Mouse (Mus musculus) thymus, postnatal 0 days (tissue): ENCODE measurements around the gene Tspan17. TPM values are rescaled to one million over a fixed set of nuclear protein-coding genes. Genes with fewer than 3 reads are reported as not detected.
"Not testable (repeated sequence)": the region's sequence is repeated elsewhere in the genome, so short reads cannot be mapped to it uniquely, and the experiment has no call there.

Source experiments
- DNase-seq: peaks from one replicate; pipeline ENCODE4 v3.0.0-alpha.2; 2015; ENCODE audit warnings: low spot score
- polyA plus RNA-seq: library from polyadenylated mRNA; unstranded; fragments of >200 nt; fragmentation: Nextera tagmentation; extraction: Ambion mirVana; gene quantifications from 2 replicates; pipeline ENCODE4 v1.2.1, GENCODE M21; 2015

Tspan17 gene
- polyA plus RNA-seq, 1 experiment from 2014 or later: 4.4 TPM

DNA sequence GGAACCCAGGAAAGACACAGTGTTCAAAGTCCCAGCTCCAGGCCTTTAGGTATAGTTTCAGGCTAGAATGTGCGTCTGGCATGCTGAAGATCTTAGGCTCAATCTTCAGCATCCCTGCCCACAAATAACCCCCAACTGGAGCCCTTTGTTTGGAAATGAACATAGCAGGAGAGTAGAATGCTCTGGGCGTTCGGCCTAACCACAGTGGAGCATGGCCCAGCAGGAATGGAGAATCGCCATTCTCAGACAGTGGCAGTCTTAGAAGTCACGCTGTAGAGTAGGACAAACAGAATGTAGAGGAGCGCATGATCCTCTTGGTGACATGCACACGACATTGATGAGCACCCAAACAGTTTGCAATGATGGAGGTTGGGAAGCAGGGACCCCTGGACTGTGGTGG is 28.3 kb upstream of the Tspan17 start:
- no peak for DNase-seq

GRCm38 (mm10) chr13:54765281-54766191 is 23.6 kb upstream of the Tspan17 start:
- no peak for DNase-seq

GRCm38 (mm10) chr13:54766192-54766768 is 22.9 kb upstream of the Tspan17 start, which contains the start of gene Sncb:
TSS of gene Sncb (minus strand) at chr13:54766595.
- peak; percentile 62 for DNase-seq

DNA sequence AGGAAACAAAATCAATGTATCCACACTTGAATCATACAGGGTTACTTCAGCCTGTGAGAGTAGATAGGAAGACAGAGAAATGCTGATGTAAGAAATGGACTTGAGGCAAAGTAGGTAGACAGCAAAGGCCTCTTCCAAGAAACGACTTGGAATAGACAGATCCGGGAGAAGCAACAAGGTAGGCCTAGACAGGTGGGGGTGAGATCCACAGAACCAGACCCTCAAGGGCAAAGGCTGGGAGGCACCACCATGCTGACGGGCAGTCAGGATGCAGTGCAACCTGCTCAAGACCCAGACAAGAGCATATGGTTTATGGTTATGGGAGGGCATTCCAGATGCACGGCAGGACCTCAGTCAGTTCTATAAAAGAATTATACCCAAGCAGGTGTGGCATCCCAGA is 22.2 kb upstream of the Tspan17 start:
- DNase-seq: no peak

DNA sequence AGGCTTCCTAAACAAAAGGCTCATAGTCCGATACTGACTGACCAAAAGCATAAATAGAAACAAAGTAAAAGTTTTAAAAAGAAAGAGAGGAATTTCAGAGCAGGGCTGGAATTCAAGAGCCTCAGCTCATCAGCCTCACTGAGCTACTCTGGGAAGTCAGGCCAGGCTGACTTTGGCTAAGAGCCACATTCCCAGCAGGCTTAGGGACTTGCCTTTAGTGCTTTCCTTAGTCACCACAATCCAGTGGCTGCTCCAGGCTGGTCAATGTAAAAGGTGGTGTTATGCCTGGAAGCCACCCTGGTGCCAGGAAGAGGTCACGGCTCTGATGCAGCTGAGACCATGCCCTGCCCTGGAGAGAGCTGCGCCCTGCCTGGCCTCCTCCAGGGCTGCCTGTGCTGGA is 8.6 kb upstream of the Tspan17 start:
- DNase-seq: no peak

- no peak for DNase-seq
Observed at GRCm38 (mm10) chr13:54781086-54781485, 8.1 kb upstream of the Tspan17 start.

DNA sequence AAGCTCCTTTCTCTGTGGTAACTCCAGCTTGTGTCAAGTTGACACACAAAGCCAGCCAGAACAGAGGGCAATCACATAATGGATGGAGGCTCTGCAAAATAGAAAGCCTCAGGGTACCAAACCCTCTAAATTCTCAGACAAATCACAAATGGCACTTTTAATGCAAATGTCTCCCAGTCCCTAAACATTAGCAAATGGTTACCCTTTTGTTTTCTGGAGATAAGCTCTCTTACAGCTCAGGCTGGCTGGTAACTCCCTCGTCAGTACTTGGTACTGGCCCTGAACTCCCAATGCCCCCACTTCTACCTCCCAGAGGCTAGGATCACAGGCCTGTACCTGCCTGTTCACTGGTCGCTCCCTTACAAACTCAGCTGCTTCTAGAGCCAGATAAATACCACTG is 5.9 kb upstream of the Tspan17 start:
- DNase-seq: no peak

- DNase-seq: no peak
Observed at GRCm38 (mm10) chr13:54783698-54784097, 5.5 kb upstream of the Tspan17 start, which contains the start of gene Eif4e1b. TSS of gene Eif4e1b (plus strand) at chr13:54783998.

DNA sequence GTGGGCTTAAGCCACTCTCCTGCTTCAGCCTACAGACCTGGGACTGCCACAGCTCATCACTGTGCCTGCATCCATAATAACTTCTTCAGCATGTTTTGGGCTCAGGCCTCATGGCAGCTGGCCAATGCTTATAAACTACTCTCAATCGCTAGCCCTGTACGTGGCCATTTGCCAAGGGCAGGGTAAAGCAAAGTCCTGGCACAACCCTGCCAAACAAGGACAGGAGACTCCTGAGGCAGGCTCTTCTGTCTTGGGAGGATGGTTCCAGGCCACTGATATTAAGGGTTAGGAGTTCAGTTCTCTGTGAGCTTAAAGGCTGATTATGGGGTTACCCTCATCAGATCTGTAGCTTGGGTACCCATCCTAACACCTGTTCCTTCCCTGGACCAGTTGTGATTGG is 1.6 kb upstream of the Tspan17 start:
- not testable (repeated sequence) for DNase-seq

DNA sequence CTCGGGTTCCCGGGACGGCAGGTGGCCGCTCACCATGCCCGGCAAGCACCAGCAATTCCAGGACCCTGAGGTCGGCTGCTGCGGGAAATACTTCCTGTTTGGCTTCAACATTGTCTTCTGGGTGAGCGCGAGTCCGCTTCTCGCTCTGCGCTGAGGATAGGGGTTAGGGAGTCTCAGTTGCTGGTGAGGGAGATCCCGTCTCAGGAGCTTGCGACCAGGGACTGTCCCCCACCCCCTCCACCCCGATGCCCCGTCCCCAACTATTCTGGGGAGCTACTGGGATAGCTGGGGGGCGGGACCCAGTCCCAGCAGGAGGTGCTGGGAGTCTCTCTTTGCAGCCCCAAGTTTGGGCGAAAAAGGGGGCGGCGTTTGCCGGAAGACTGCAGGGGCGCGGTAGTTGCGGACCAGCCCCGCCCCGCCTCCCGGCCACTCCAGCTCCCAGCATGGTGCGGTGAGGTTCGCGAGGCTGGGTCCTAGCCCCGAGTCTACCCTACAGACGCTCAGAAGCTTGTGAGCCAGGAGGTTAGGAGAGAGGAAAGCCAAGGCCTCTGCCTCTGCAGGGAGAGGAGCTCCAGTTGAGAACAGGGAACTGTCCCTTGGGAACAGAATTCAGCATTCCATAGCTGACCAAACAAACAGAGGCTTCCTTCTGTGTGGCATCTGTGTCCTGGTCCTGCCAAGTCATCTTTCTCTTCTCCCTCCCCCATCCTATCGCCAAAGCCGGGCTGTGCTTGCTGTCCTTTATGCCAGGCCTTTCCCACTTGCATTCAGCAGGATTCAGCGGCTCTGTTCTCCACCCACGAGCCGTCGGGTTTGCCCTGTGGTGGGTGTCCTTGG is 602 bp downstream of the Tspan17 start:
- DNase-seq: no peak

DNA sequence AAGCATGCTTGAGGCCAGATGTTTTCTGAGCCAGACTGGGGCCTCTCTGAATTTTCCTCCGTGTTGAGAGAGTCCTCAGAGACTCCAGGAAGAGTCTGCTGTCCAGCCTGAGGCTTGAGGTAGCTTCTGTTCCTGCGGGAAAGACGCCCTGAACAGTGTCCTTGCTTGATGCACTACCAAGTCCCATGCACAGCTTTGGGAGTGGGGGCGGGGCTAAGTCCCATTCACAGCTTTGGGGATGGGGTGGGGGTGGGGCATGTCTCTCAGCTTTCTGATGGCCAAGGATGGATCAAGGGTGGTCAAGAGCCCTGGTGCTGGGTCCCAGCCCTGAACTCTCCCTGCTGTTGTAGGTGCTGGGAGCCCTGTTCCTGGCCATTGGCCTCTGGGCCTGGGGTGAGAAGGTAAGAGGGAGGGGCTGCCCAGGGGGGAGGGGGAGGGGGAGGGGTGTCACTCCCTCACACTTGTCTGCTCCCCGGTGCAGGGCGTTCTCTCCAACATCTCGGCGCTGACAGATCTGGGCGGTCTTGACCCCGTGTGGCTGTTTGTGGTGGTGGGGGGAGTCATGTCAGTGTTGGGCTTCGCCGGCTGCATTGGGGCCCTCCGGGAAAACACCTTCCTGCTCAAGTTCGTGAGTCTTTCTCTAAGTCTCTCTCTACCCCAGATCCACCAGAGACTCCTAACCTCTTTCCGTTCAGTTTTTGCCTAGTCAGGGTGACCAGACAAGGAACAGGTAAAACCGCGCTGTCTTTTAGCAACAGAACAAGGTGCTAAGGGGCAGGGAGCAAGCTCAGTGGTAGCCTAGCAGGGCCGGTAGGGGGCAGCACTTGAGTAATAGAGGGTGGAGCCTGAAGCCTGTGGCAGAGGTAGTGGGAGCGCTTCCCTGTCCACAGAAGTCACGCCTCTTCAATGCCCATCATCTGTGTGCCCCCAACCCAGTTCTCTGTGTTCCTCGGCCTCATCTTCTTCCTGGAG is 3.4 kb downstream of the Tspan17 start:
- no peak for DNase-seq

- DNase-seq: no peak
Observed at GRCm38 (mm10) chr13:54794002-54794577, 4.9 kb downstream of the Tspan17 start.

- DNase-seq: no peak
Observed at GRCm38 (mm10) chr13:54794843-54795242, 5.7 kb downstream of the Tspan17 start.

- peak; percentile 36 for DNase-seq
Observed at GRCm38 (mm10) chr13:54797356-54797755, 8.2 kb downstream of the Tspan17 start.

GRCm38 (mm10) chr13:54797861-54798643 is 8.9 kb downstream of the Tspan17 start:
- DNase-seq: no peak

- no peak for DNase-seq
Observed at GRCm38 (mm10) chr13:54798740-54799139, 9.6 kb downstream of the Tspan17 start.

DNA sequence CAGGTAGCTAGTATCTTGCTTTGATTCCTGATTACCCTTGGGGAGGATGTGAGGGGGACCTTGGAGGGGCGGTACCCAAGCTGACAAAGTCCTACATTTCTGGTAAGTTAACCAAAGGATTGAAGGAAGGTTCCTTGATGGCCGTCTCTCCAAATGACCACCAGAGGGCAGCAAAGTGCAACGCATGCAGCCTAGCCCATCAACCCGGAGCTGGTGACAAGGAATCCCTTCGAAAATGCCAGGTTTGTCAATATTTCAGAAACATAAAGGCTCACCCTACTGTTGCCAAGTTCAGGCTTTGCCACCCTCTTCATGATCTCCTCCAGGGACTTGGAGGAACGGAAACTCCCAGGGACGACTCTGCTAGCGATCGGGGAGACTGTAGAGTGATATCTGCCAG is 10.5 kb downstream of the Tspan17 start:
- DNase-seq: peak; percentile 66

- DNase-seq: no peak
Observed at GRCm38 (mm10) chr13:54800206-54800605, 11.0 kb downstream of the Tspan17 start.

- DNase-seq: no peak
Observed at GRCm38 (mm10) chr13:54803010-54803409, 13.8 kb downstream of the Tspan17 start.
